ENCODE assay signal across 27 mouse cellular contexts in genomic region chr7:16955712-16956111, GRCm38 (mm10). TPM values are rescaled to one million over a fixed set of nuclear protein-coding genes. Genes with fewer than 3 reads are reported as not detected.
DNase-seq lines count a peak whose midpoint lies in the region; ATAC-seq and TF ChIP-seq lines count a peak whose summit lies in the region.
"Had no signal": no experiment of that assay in that cellular context is flagged by ENCODE, and none has a peak within 500 bp of the region (broad histone marks: within the 10 kb centered on the region; RNA-seq: fewer than 3 reads in every experiment).

No protein-coding gene starts in this region.

- TF ChIP-seq RAD21 in MEL (IDR thresholded peaks at IDR 0.05; ENCODE audit: low read depth, low read length): no peak

- no peaks in the 10 kb centered on the region for H3K79me2 ChIP-seq in MEL (ENCODE audit: control insufficient read depth, insufficient read depth, low read length, poor library complexity)

- no peak for TF ChIP-seq CTCF in MEL (IDR thresholded peaks at IDR 0.05 in 2 of 3, conservative IDR thresholded peaks at IDR 0.05 in 1 of 3; ENCODE audit: control insufficient read depth in 1 of 3, insufficient read depth in 1 of 3, low read depth in 2 of 3, low read length in 3 of 3, poor library complexity in 1 of 3, severe bottlenecking in 1 of 3)

- H3K4me3 ChIP-seq in hindbrain, embryonic 13.5 days: no peak overlapping the region
- H3K4me3 ChIP-seq in hindbrain, embryonic 12.5 days: no peak overlapping the region
- no peak overlapping the region for H3K4me3 ChIP-seq in limb, embryonic 14.5 days (replicated peaks; ENCODE audit: low read length)
- H3K4me3 ChIP-seq in limb, embryonic 10.5 days: no peak overlapping the region
- no peak overlapping the region for H3K4me3 ChIP-seq in MEL (ENCODE audit: control insufficient read depth in 1 of 2, insufficient read depth in 1 of 2, low read depth in 2 of 2, low read length in 2 of 2)
- no peak overlapping the region for H3K4me3 ChIP-seq in midbrain, embryonic 16.5 days (ENCODE audit: low read depth, low read length)
- H3K4me3 ChIP-seq: embryonic facial prominence, embryonic 15.5 days; heart, embryonic 10.5 days; midbrain, embryonic 12.5 days had no signal

- 91% methylated on average over 4 of the region's 4 CpGs for WGBS in hindbrain, embryonic 13.5 days
- WGBS in hindbrain, embryonic 12.5 days: 93% methylated on average over 4 of the region's 4 CpGs
- 78% methylated on average over 4 of the region's 4 CpGs for WGBS in limb, embryonic 14.5 days
- WGBS in limb, embryonic 10.5 days: 91% methylated on average over 4 of the region's 4 CpGs
- WGBS in midbrain, embryonic 16.5 days: 74% methylated on average over 4 of the region's 4 CpGs

- no peak for TF ChIP-seq POLR2A in limb, embryonic 14.5 days (IDR thresholded peaks at IDR 0.05; ENCODE audit: borderline replicate concordance, extremely low read depth, insufficient read depth, insufficient read length)
- TF ChIP-seq POLR2A in MEL (IDR thresholded peaks at IDR 0.05; ENCODE audit: control insufficient read depth in 1 of 2, insufficient read depth in 1 of 2, low read depth in 1 of 2, low read length in 2 of 2, poor library complexity in 1 of 2): no peak

- no peak for ATAC-seq in hindbrain, embryonic 13.5 days (ENCODE audit: low FRiP score)
- ATAC-seq in hindbrain, embryonic 12.5 days (ENCODE audit: low FRiP score): no peak
- peak; percentile 29; the same call in 1 of the 2 replicates for ATAC-seq in limb, embryonic 14.5 days (ENCODE audit: low FRiP score, low read depth)
- no peak for ATAC-seq in midbrain, embryonic 16.5 days
- no peak for ATAC-seq in megakaryocyte progenitor cell, adult 5-6 weeks (replicated peaks; ENCODE audit: poor library complexity)
- ATAC-seq: intestine, postnatal 0 days; liver, postnatal 0 days; lung, postnatal 0 days had no signal

- TF ChIP-seq EP300 in MEL (IDR thresholded peaks at IDR 0.05; ENCODE audit: low read depth in 1 of 2, low read length in 2 of 2): no peak

- 0 out of 2 replicates have a peak, but pooled peaks cover under 1% of the 10 kb centered on the region for H3K36me3 ChIP-seq in hindbrain, embryonic 13.5 days
- no peaks in the 10 kb centered on the region for H3K36me3 ChIP-seq in hindbrain, embryonic 12.5 days
- H3K36me3 ChIP-seq in limb, embryonic 14.5 days (ENCODE audit: control insufficient read depth, insufficient read depth, low read length): no peaks in the 10 kb centered on the region
- H3K36me3 ChIP-seq in limb, embryonic 10.5 days: no peaks in the 10 kb centered on the region
- no peaks in the 10 kb centered on the region; a peak in 1 of 4 replicates for H3K36me3 ChIP-seq in MEL (ENCODE audit: control insufficient read depth in 1 of 2, insufficient read depth in 2 of 2, low read length in 2 of 2)
- H3K36me3 ChIP-seq in midbrain, embryonic 16.5 days (ENCODE audit: control insufficient read depth, insufficient read depth, low read length): no peaks in the 10 kb centered on the region
- H3K36me3 ChIP-seq: embryonic facial prominence, embryonic 15.5 days; heart, embryonic 10.5 days; midbrain, embryonic 12.5 days had no signal

- no peak for DNase-seq in limb, embryonic 14.5 days (ENCODE audit: low spot score)
- DNase-seq in limb, embryonic 10.5 days (ENCODE audit: low spot score): no peak
- peak; percentile 30 for DNase-seq in MEL (ENCODE audit: low read depth, low spot score)
- no peak for DNase-seq in cerebellum, postnatal 14 days
- DNase-seq: adrenal gland, postnatal 10 days; cerebellum, adult 2 months; cerebellum, postnatal 36 days; embryo, embryonic 11 days; gastrocnemius, postnatal 10 days; kidney, postnatal 4 days; layer of hippocampus, adult 9-11 months; liver, postnatal 0 days; right cerebral cortex, postnatal 4 days; thymus, postnatal 14 days had no signal

- peak overlapping the region; percentile 93 for H3K27ac ChIP-seq in hindbrain, embryonic 13.5 days
- H3K27ac ChIP-seq in hindbrain, embryonic 12.5 days: no peak overlapping the region
- H3K27ac ChIP-seq in limb, embryonic 14.5 days (replicated peaks; ENCODE audit: low read depth, low read length): no peak overlapping the region
- H3K27ac ChIP-seq in limb, embryonic 10.5 days: no peak overlapping the region
- no peak overlapping the region for H3K27ac ChIP-seq in MEL (ENCODE audit: control insufficient read depth, low read depth, low read length)
- peak overlapping the region; percentile 97 for H3K27ac ChIP-seq in midbrain, embryonic 16.5 days (ENCODE audit: low read length)
- H3K27ac ChIP-seq: embryonic facial prominence, embryonic 15.5 days; heart, embryonic 10.5 days; macrophage had no signal

- no peak overlapping the region for H3K9ac ChIP-seq in hindbrain, embryonic 13.5 days
- no peak overlapping the region for H3K9ac ChIP-seq in hindbrain, embryonic 12.5 days
- no peak overlapping the region for H3K9ac ChIP-seq in limb, embryonic 14.5 days (ENCODE audit: low read depth, low read length, severe bottlenecking)
- no peak overlapping the region for H3K9ac ChIP-seq in MEL (ENCODE audit: control insufficient read depth, low read depth, low read length, poor library complexity, severe bottlenecking)
- H3K9ac ChIP-seq in midbrain, embryonic 16.5 days (ENCODE audit: low read depth, low read length): no peak overlapping the region
- H3K9ac ChIP-seq: embryonic facial prominence, embryonic 15.5 days; liver, postnatal 0 days; midbrain, embryonic 12.5 days had no signal

- no peak overlapping the region for H3K4me2 ChIP-seq in hindbrain, embryonic 13.5 days
- no peak overlapping the region for H3K4me2 ChIP-seq in hindbrain, embryonic 12.5 days (replicated peaks)
- H3K4me2 ChIP-seq in limb, embryonic 14.5 days (replicated peaks; ENCODE audit: low read depth, low read length, severe bottlenecking): no peak overlapping the region
- no peak overlapping the region for H3K4me2 ChIP-seq in midbrain, embryonic 16.5 days (ENCODE audit: low read length)
- H3K4me2 ChIP-seq: embryonic facial prominence, embryonic 15.5 days; liver, embryonic 11.5 days; midbrain, embryonic 12.5 days had no signal

- H3K27me3 ChIP-seq in hindbrain, embryonic 13.5 days: no peaks in the 10 kb centered on the region
- H3K27me3 ChIP-seq in hindbrain, embryonic 12.5 days: no peaks in the 10 kb centered on the region
- no peaks in the 10 kb centered on the region for H3K27me3 ChIP-seq in limb, embryonic 14.5 days (ENCODE audit: control insufficient read depth, insufficient read depth, low read length)
- H3K27me3 ChIP-seq in limb, embryonic 10.5 days (ENCODE audit: low read depth, poor library complexity, severe bottlenecking): no peaks in the 10 kb centered on the region
- H3K27me3 ChIP-seq in MEL (ENCODE audit: control insufficient read depth in 1 of 2, insufficient read depth in 2 of 2, low read length in 2 of 2): no peaks in the 10 kb centered on the region
- no peaks in the 10 kb centered on the region for H3K27me3 ChIP-seq in midbrain, embryonic 16.5 days (ENCODE audit: control insufficient read depth, insufficient read depth, low read depth, low read length)
- H3K27me3 ChIP-seq: embryonic facial prominence, embryonic 15.5 days; midbrain, embryonic 12.5 days had no signal

- H3K4me1 ChIP-seq in hindbrain, embryonic 13.5 days (replicated peaks): peaks cover 56% of the 10 kb centered on the region
- H3K4me1 ChIP-seq in hindbrain, embryonic 12.5 days: peaks cover 34% of the 10 kb centered on the region
- no peaks in the 10 kb centered on the region for H3K4me1 ChIP-seq in limb, embryonic 14.5 days (ENCODE audit: control insufficient read depth, insufficient read depth, low read length)
- H3K4me1 ChIP-seq in limb, embryonic 10.5 days: peaks cover 8% of the 10 kb centered on the region
- peaks cover 0 to 5% of the 10 kb centered on the region in 2 experiments; a peak in 2 of 4 replicates for H3K4me1 ChIP-seq in MEL (ENCODE audit: control insufficient read depth in 1 of 2, insufficient read depth in 2 of 2, low read length in 2 of 2)
- peaks cover 62% of the 10 kb centered on the region for H3K4me1 ChIP-seq in midbrain, embryonic 16.5 days (ENCODE audit: control insufficient read depth, insufficient read depth, low read length)

- no peaks in the 10 kb centered on the region for H3K9me3 ChIP-seq in hindbrain, embryonic 13.5 days
- no peaks in the 10 kb centered on the region for H3K9me3 ChIP-seq in hindbrain, embryonic 12.5 days (replicated peaks)
- no peaks in the 10 kb centered on the region for H3K9me3 ChIP-seq in limb, embryonic 14.5 days (ENCODE audit: control insufficient read depth, low read length)
- no peaks in the 10 kb centered on the region for H3K9me3 ChIP-seq in limb, embryonic 10.5 days (replicated peaks)
- no peaks in the 10 kb centered on the region for H3K9me3 ChIP-seq in MEL (replicated peaks; ENCODE audit: insufficient read depth, low read length)
- no peaks in the 10 kb centered on the region for H3K9me3 ChIP-seq in midbrain, embryonic 16.5 days (replicated peaks; ENCODE audit: control insufficient read depth, low read length, poor library complexity, severe bottlenecking)
- H3K9me3 ChIP-seq: embryonic facial prominence, embryonic 15.5 days; heart, embryonic 10.5 days; midbrain, embryonic 12.5 days had no signal

RNA-seq across cellular contexts. Expression of gene Pnmal1, which starts 3.8 kb away (rescaled TPM):
- polyA plus RNA-seq in hindbrain, embryonic 13.5 days (2015; fragmentation: Nextera tagmentation; extraction: Ambion mirVana): 42.0 and 44.5 TPM in 2 replicates
- polyA plus RNA-seq in hindbrain, embryonic 12.5 days (2016; fragmentation: Nextera tagmentation; extraction: Ambion mirVana): 24.0 and 27.3 TPM in 2 replicates
- 0.33 and 0.49 TPM in 2 replicates for polyA plus RNA-seq in limb, embryonic 14.5 days (2012; rRNA removed)
- 0.43 and 0.58 TPM in 2 replicates for polyA plus RNA-seq in limb, embryonic 14.5 days (2014; fragmentation: Nextera tagmentation; extraction: Ambion mirVana)
- 0.79 and 1.5 TPM in 2 replicates for polyA plus RNA-seq in limb, embryonic 10.5 days (2016; fragmentation: Nextera tagmentation; extraction: Ambion mirVana)
- total RNA-seq in MEL (2012; rRNA removed): 0.19 and 0.23 TPM in 2 replicates
- polyA plus RNA-seq in MEL (2012; ENCODE audit: insufficient read depth in 1 of 2, insufficient read length in 2 of 2, low read depth in 1 of 2, low replicate concordance in 2 of 2, missing spikeins in 1 of 2): under 1 TPM in 1 of 2 experiments, not detected in 1; 0.53 TPM
- 83.1 and 89.5 TPM in 2 replicates for polyA plus RNA-seq in midbrain, embryonic 16.5 days (2015; fragmentation: Nextera tagmentation; extraction: Ambion mirVana)
- not detected in 2 replicates for total RNA-seq in megakaryocyte progenitor cell, adult 5-6 weeks (2015)
- total RNA-seq in megakaryocyte progenitor cell, adult 5-6 weeks (2017): not detected in 2 replicates
- total RNA-seq: granulocyte monocyte progenitor cell, adult 5-6 weeks had no signal
- polyA plus RNA-seq: lung, postnatal 0 days; macrophage had no signal

RNA-seq across cellular contexts. Expression of gene Pnmal2, which starts 11.2 kb away (rescaled TPM):
- polyA plus RNA-seq in hindbrain, embryonic 13.5 days (2015; fragmentation: Nextera tagmentation; extraction: Ambion mirVana): 110 and 117 TPM in 2 replicates
- polyA plus RNA-seq in hindbrain, embryonic 12.5 days (2016; fragmentation: Nextera tagmentation; extraction: Ambion mirVana): 55.6 and 60.3 TPM in 2 replicates
- polyA plus RNA-seq in limb, embryonic 14.5 days (2012; rRNA removed): 12.8 and 13.9 TPM in 2 replicates
- polyA plus RNA-seq in limb, embryonic 14.5 days (2014; fragmentation: Nextera tagmentation; extraction: Ambion mirVana): 16.5 and 18.8 TPM in 2 replicates
- polyA plus RNA-seq in limb, embryonic 10.5 days (2016; fragmentation: Nextera tagmentation; extraction: Ambion mirVana): 2.6 and 5.7 TPM in 2 replicates
- total RNA-seq in MEL (2012; rRNA removed): not detected in 2 replicates
- under 1 TPM in 1 of 2 experiments, not detected in 1; 0.07 TPM for polyA plus RNA-seq in MEL (2012; ENCODE audit: insufficient read depth in 1 of 2, insufficient read length in 2 of 2, low read depth in 1 of 2, low replicate concordance in 2 of 2, missing spikeins in 1 of 2)
- polyA plus RNA-seq in midbrain, embryonic 16.5 days (2015; fragmentation: Nextera tagmentation; extraction: Ambion mirVana): 186 and 206 TPM in 2 replicates
- total RNA-seq in megakaryocyte progenitor cell, adult 5-6 weeks (2015): not detected in 2 replicates
- total RNA-seq in megakaryocyte progenitor cell, adult 5-6 weeks (2017): 0.20 TPM in 1 of 2 replicates, not detected in the other
- total RNA-seq: granulocyte monocyte progenitor cell, adult 5-6 weeks had no signal
- polyA plus RNA-seq: macrophage had no signal

RNA-seq across cellular contexts. Expression of gene Gm42372, which starts 27.2 kb away (rescaled TPM):
- 3.7 and 4.4 TPM in 2 replicates for polyA plus RNA-seq in hindbrain, embryonic 13.5 days (2015; fragmentation: Nextera tagmentation; extraction: Ambion mirVana)
- 1.0 and 1.7 TPM in 2 replicates for polyA plus RNA-seq in hindbrain, embryonic 12.5 days (2016; fragmentation: Nextera tagmentation; extraction: Ambion mirVana)
- polyA plus RNA-seq in limb, embryonic 14.5 days (2012; rRNA removed): 0.29 and 0.34 TPM in 2 replicates
- polyA plus RNA-seq in limb, embryonic 14.5 days (2014; fragmentation: Nextera tagmentation; extraction: Ambion mirVana): 0.17 and 0.23 TPM in 2 replicates
- polyA plus RNA-seq in limb, embryonic 10.5 days (2016; fragmentation: Nextera tagmentation; extraction: Ambion mirVana): 0.96 and 0.98 TPM in 2 replicates
- total RNA-seq in MEL (2012; rRNA removed): not detected in 2 replicates
- polyA plus RNA-seq in MEL (2012; ENCODE audit: insufficient read depth in 1 of 2, insufficient read length in 2 of 2, low read depth in 1 of 2, low replicate concordance in 2 of 2, missing spikeins in 1 of 2): under 1 TPM in 1 of 2 experiments, not detected in 1; 0.42 TPM
- 7.2 and 7.3 TPM in 2 replicates for polyA plus RNA-seq in midbrain, embryonic 16.5 days (2015; fragmentation: Nextera tagmentation; extraction: Ambion mirVana)
- 0.67 TPM in 1 of 2 replicates, not detected in the other for total RNA-seq in megakaryocyte progenitor cell, adult 5-6 weeks (2015)
- total RNA-seq in megakaryocyte progenitor cell, adult 5-6 weeks (2017): 0.20 TPM in 1 of 2 replicates, not detected in the other
- polyA plus RNA-seq: heart, postnatal 0 days; liver, postnatal 0 days; macrophage had no signal

RNA-seq across cellular contexts. Expression of gene Calm3, which starts 31.8 kb away (rescaled TPM):
- 307 and 317 TPM in 2 replicates for polyA plus RNA-seq in hindbrain, embryonic 13.5 days (2015; fragmentation: Nextera tagmentation; extraction: Ambion mirVana)
- 185 and 210 TPM in 2 replicates for polyA plus RNA-seq in hindbrain, embryonic 12.5 days (2016; fragmentation: Nextera tagmentation; extraction: Ambion mirVana)
- 281 and 320 TPM in 2 replicates for polyA plus RNA-seq in limb, embryonic 14.5 days (2012; rRNA removed)
- polyA plus RNA-seq in limb, embryonic 14.5 days (2014; fragmentation: Nextera tagmentation; extraction: Ambion mirVana): 156 and 164 TPM in 2 replicates
- polyA plus RNA-seq in limb, embryonic 10.5 days (2016; fragmentation: Nextera tagmentation; extraction: Ambion mirVana): 127 and 134 TPM in 2 replicates
- 450 and 482 TPM in 2 replicates for total RNA-seq in MEL (2012; rRNA removed)
- polyA plus RNA-seq in MEL (2012; ENCODE audit: insufficient read depth in 1 of 2, insufficient read length in 2 of 2, low read depth in 1 of 2, low replicate concordance in 2 of 2, missing spikeins in 1 of 2): 1,000 to 10,000 TPM in 1 of 2 experiments, 100 to 1,000 TPM in 1; 515 to 1,030 TPM
- polyA plus RNA-seq in midbrain, embryonic 16.5 days (2015; fragmentation: Nextera tagmentation; extraction: Ambion mirVana): 405 and 443 TPM in 2 replicates
- total RNA-seq in megakaryocyte progenitor cell, adult 5-6 weeks (2015): 125 and 150 TPM in 2 replicates
- 419 and 440 TPM in 2 replicates for total RNA-seq in megakaryocyte progenitor cell, adult 5-6 weeks (2017)

RNA-seq across cellular contexts. Expression of gene Ccdc8, which starts 36.8 kb away (rescaled TPM):
- 5.5 and 5.9 TPM in 2 replicates for polyA plus RNA-seq in hindbrain, embryonic 13.5 days (2015; fragmentation: Nextera tagmentation; extraction: Ambion mirVana)
- 9.2 and 10.4 TPM in 2 replicates for polyA plus RNA-seq in hindbrain, embryonic 12.5 days (2016; fragmentation: Nextera tagmentation; extraction: Ambion mirVana)
- 39.7 and 40.7 TPM in 2 replicates for polyA plus RNA-seq in limb, embryonic 14.5 days (2012; rRNA removed)
- 25.5 and 27.2 TPM in 2 replicates for polyA plus RNA-seq in limb, embryonic 14.5 days (2014; fragmentation: Nextera tagmentation; extraction: Ambion mirVana)
- 13.7 and 13.8 TPM in 2 replicates for polyA plus RNA-seq in limb, embryonic 10.5 days (2016; fragmentation: Nextera tagmentation; extraction: Ambion mirVana)
- total RNA-seq in MEL (2012; rRNA removed): not detected in 2 replicates
- under 1 TPM in 1 of 2 experiments, not detected in 1; 0.11 TPM for polyA plus RNA-seq in MEL (2012; ENCODE audit: insufficient read depth in 1 of 2, insufficient read length in 2 of 2, low read depth in 1 of 2, low replicate concordance in 2 of 2, missing spikeins in 1 of 2)
- 6.4 and 6.9 TPM in 2 replicates for polyA plus RNA-seq in midbrain, embryonic 16.5 days (2015; fragmentation: Nextera tagmentation; extraction: Ambion mirVana)
- total RNA-seq in megakaryocyte progenitor cell, adult 5-6 weeks (2015): 1.1 and 1.3 TPM in 2 replicates
- total RNA-seq in megakaryocyte progenitor cell, adult 5-6 weeks (2017): 3.8 and 6.0 TPM in 2 replicates

Comparison
In these comparisons a context has a peak if more than half of its experiments do, and no peak if none do; other contexts are left out.
1. H3K27ac ChIP-seq: peak in hindbrain, embryonic 13.5 days (single experiment) and midbrain, embryonic 16.5 days (single experiment); none in hindbrain, embryonic 12.5 days (single experiment), limb, embryonic 14.5 days (single experiment), limb, embryonic 10.5 days (single experiment) and MEL (single experiment).
2. RNA of gene Pnmal1, which starts 3.8 kb away (polyA plus RNA-seq): 83.1 to 89.5 TPM in midbrain, embryonic 16.5 days, 42.0 to 44.5 TPM in hindbrain, embryonic 13.5 days and 24.0 to 27.3 TPM in hindbrain, embryonic 12.5 days; 0.79 to 1.5 TPM in limb, embryonic 10.5 days, 0.53 TPM in MEL and 0.33 to 0.58 TPM in limb, embryonic 14.5 days; every median in the first group is over 10 times any median in the second.